Mouse (Mus musculus): ENCODE measurements around the gene Nr6a1. TPM values are rescaled to one million over a fixed set of nuclear protein-coding genes. Genes with fewer than 3 reads are reported as not detected.

Nr6a1 gene
- polyA plus RNA-seq, 1 experiment from 2014 or later = 1.9 TPM

GRCm38 (mm10) chr2:38717436-38717835, 210.1 kb downstream of the Nr6a1 start:
- Histone ChIP-seq H3K4me2 (no peak overlapping the region), H3K36me3 (ENCODE audit: control insufficient read depth, insufficient read depth, low read length) (no peaks in the 10 kb centered on the region), H3K4me1 (ENCODE audit: control insufficient read depth, insufficient read depth, low read length) (peaks cover 12% of the 10 kb centered on the region), H3K4me3 (ENCODE audit: low read depth, low read length) (no peak overlapping the region), H3K27ac (ENCODE audit: low read depth, low read length) (no peak overlapping the region), H3K27me3 (ENCODE audit: control insufficient read depth, insufficient read depth, low read length) (peaks cover 30% of the 10 kb centered on the region), H3K9ac (ENCODE audit: low read depth, low read length) (no peak overlapping the region), H3K9me3 (replicated peaks; ENCODE audit: control insufficient read depth, low read length) (no peaks in the 10 kb centered on the region)
- 67% methylated on average over 2 of the region's 2 CpGs for WGBS (ENCODE audit: insufficient replicate concordance)
- ATAC-seq (replicated peaks; ENCODE audit: insufficient number of reproducible peaks, low FRiP score, low TSS enrichment) = no peak

- no peak for ATAC-seq (replicated peaks; ENCODE audit: insufficient number of reproducible peaks, low FRiP score, low TSS enrichment)
- WGBS (ENCODE audit: insufficient replicate concordance) = 91% methylated on average over 13 of the region's 13 CpGs
Measured at GRCm38 (mm10) chr2:38714324-38714723, 213.2 kb downstream of the Nr6a1 start, which contains the start of gene Nr5a1. Nr5a1 (minus strand) TSS chr2:38714542.

GRCm38 (mm10) chr2:38713596-38713995, 213.9 kb downstream of the Nr6a1 start:
- ATAC-seq (replicated peaks; ENCODE audit: insufficient number of reproducible peaks, low FRiP score, low TSS enrichment) = no peak
- H3K27me3 ChIP-seq (ENCODE audit: control insufficient read depth, insufficient read depth, low read length) = peaks cover 65% of the 10 kb centered on the region
- H3K9ac ChIP-seq (ENCODE audit: low read depth, low read length) = no peak overlapping the region
- H3K4me2 ChIP-seq = no peak overlapping the region
- peaks cover 15% of the 10 kb centered on the region for H3K4me1 ChIP-seq (ENCODE audit: control insufficient read depth, insufficient read depth, low read length)
- H3K27ac ChIP-seq (ENCODE audit: low read depth, low read length) = no peak overlapping the region
- no peaks in the 10 kb centered on the region for H3K36me3 ChIP-seq (ENCODE audit: control insufficient read depth, insufficient read depth, low read length)
- no peaks in the 10 kb centered on the region for H3K9me3 ChIP-seq (replicated peaks; ENCODE audit: control insufficient read depth, low read length)
- no peak overlapping the region for H3K4me3 ChIP-seq (ENCODE audit: low read depth, low read length)
- WGBS (ENCODE audit: insufficient replicate concordance) = 73% methylated on average over 3 of the region's 3 CpGs

More at GRCm38 (mm10) chr2:38714324-38714723, 213.2 kb downstream of the Nr6a1 start, which contains the start of gene Nr5a1:
- H3K36me3 ChIP-seq (ENCODE audit: control insufficient read depth, insufficient read depth, low read length) = no peaks in the 10 kb centered on the region
- peaks cover 22% of the 10 kb centered on the region for H3K4me1 ChIP-seq (ENCODE audit: control insufficient read depth, insufficient read depth, low read length)
- no peak within 1 kb of the TSS for H3K4me2 ChIP-seq
- H3K9me3 ChIP-seq (replicated peaks; ENCODE audit: control insufficient read depth, low read length) = no peaks in the 10 kb centered on the region
- H3K9ac ChIP-seq (ENCODE audit: low read depth, low read length) = no peak within 1 kb of the TSS
- H3K4me3 ChIP-seq (ENCODE audit: low read depth, low read length) = no peak within 1 kb of the TSS
- H3K27me3 ChIP-seq (ENCODE audit: control insufficient read depth, insufficient read depth, low read length) = peaks cover 59% of the 10 kb centered on the region
- no peak within 1 kb of the TSS for H3K27ac ChIP-seq (ENCODE audit: low read depth, low read length)

GRCm38 (mm10) chr2:38712769-38713125, 214.7 kb downstream of the Nr6a1 start:
- no peak overlapping the region for H3K27ac ChIP-seq (ENCODE audit: low read depth, low read length)
- H3K9me3 ChIP-seq (replicated peaks; ENCODE audit: control insufficient read depth, low read length) = no peaks in the 10 kb centered on the region
- peaks cover 73% of the 10 kb centered on the region for H3K27me3 ChIP-seq (ENCODE audit: control insufficient read depth, insufficient read depth, low read length)
- ATAC-seq (replicated peaks; ENCODE audit: insufficient number of reproducible peaks, low FRiP score, low TSS enrichment) = no peak
- 25% methylated on average over 11 of the region's 11 CpGs for WGBS (ENCODE audit: insufficient replicate concordance)
- H3K36me3 ChIP-seq (ENCODE audit: control insufficient read depth, insufficient read depth, low read length) = no peaks in the 10 kb centered on the region
- no peak overlapping the region for H3K4me2 ChIP-seq
- H3K4me1 ChIP-seq (ENCODE audit: control insufficient read depth, insufficient read depth, low read length) = peaks cover 13% of the 10 kb centered on the region
- H3K9ac ChIP-seq (ENCODE audit: low read depth, low read length) = no peak overlapping the region
- H3K4me3 ChIP-seq (ENCODE audit: low read depth, low read length) = no peak overlapping the region

GRCm38 (mm10) chr2:38712076-38712768, 215.3 kb downstream of the Nr6a1 start:
- H3K9me3 ChIP-seq (replicated peaks; ENCODE audit: control insufficient read depth, low read length) = no peaks in the 10 kb centered on the region
- 4% methylated on average over 57 of the region's 58 CpGs for WGBS (ENCODE audit: insufficient replicate concordance)
- H3K27me3 ChIP-seq (ENCODE audit: control insufficient read depth, insufficient read depth, low read length) = peaks cover 78% of the 10 kb centered on the region
- H3K9ac ChIP-seq (ENCODE audit: low read depth, low read length) = no peak overlapping the region
- H3K4me3 ChIP-seq (ENCODE audit: low read depth, low read length) = peak overlapping the region; percentile 34
- no peak for ATAC-seq (replicated peaks; ENCODE audit: insufficient number of reproducible peaks, low FRiP score, low TSS enrichment)
- H3K4me1 ChIP-seq (ENCODE audit: control insufficient read depth, insufficient read depth, low read length) = peaks cover 13% of the 10 kb centered on the region
- peak overlapping the region; percentile 54 for H3K4me2 ChIP-seq
- no peaks in the 10 kb centered on the region for H3K36me3 ChIP-seq (ENCODE audit: control insufficient read depth, insufficient read depth, low read length)
- no peak overlapping the region for H3K27ac ChIP-seq (ENCODE audit: low read depth, low read length)

- Histone ChIP-seq H3K36me3 (ENCODE audit: control insufficient read depth, insufficient read depth, low read length) (no peaks in the 10 kb centered on the region), H3K9ac (ENCODE audit: low read depth, low read length) (no peak overlapping the region), H3K4me1 (ENCODE audit: control insufficient read depth, insufficient read depth, low read length) (peaks cover 13% of the 10 kb centered on the region), H3K4me2 (peak overlapping the region; percentile 54), H3K27me3 (ENCODE audit: control insufficient read depth, insufficient read depth, low read length) (peaks cover 86% of the 10 kb centered on the region), H3K9me3 (replicated peaks; ENCODE audit: control insufficient read depth, low read length) (no peaks in the 10 kb centered on the region), H3K4me3 (ENCODE audit: low read depth, low read length) (peak overlapping the region; percentile 34), H3K27ac (ENCODE audit: low read depth, low read length) (no peak overlapping the region)
- ATAC-seq (replicated peaks; ENCODE audit: insufficient number of reproducible peaks, low FRiP score, low TSS enrichment) = no peak
- 1% methylated on average over 40 of the region's 40 CpGs for WGBS (ENCODE audit: insufficient replicate concordance)
Measured at GRCm38 (mm10) chr2:38711421-38711861, 216.0 kb downstream of the Nr6a1 start.

- Histone ChIP-seq H3K4me3 (ENCODE audit: low read depth, low read length) (peak overlapping the region; percentile 34), H3K27me3 (ENCODE audit: control insufficient read depth, insufficient read depth, low read length) (peaks cover 92% of the 10 kb centered on the region), H3K9me3 (replicated peaks; ENCODE audit: control insufficient read depth, low read length) (no peaks in the 10 kb centered on the region), H3K9ac (ENCODE audit: low read depth, low read length) (no peak overlapping the region), H3K4me2 (peak overlapping the region; percentile 57), H3K27ac (ENCODE audit: low read depth, low read length) (no peak overlapping the region), H3K4me1 (ENCODE audit: control insufficient read depth, insufficient read depth, low read length) (peaks cover 13% of the 10 kb centered on the region), H3K36me3 (ENCODE audit: control insufficient read depth, insufficient read depth, low read length) (no peaks in the 10 kb centered on the region)
- ATAC-seq (replicated peaks; ENCODE audit: insufficient number of reproducible peaks, low FRiP score, low TSS enrichment) = 0 out of 2 replicates have a peak, but pooled peaks have one; percentile 12
- whole genome bisulfite sequencing (ENCODE audit: insufficient replicate concordance) = 1% methylated on average over 75 of the region's 75 CpGs
Measured at GRCm38 (mm10) chr2:38710304-38711241, 216.9 kb downstream of the Nr6a1 start.

GRCm38 (mm10) chr2:38708907-38709688, 218.4 kb downstream of the Nr6a1 start:
- Histone ChIP-seq H3K4me2 (no peak overlapping the region), H3K36me3 (ENCODE audit: control insufficient read depth, insufficient read depth, low read length) (no peaks in the 10 kb centered on the region), H3K9me3 (replicated peaks; ENCODE audit: control insufficient read depth, low read length) (no peaks in the 10 kb centered on the region), H3K27me3 (ENCODE audit: control insufficient read depth, insufficient read depth, low read length) (peaks cover 98% of the 10 kb centered on the region), H3K27ac (ENCODE audit: low read depth, low read length) (no peak overlapping the region), H3K9ac (ENCODE audit: low read depth, low read length) (no peak overlapping the region), H3K4me3 (ENCODE audit: low read depth, low read length) (no peak overlapping the region), H3K4me1 (ENCODE audit: control insufficient read depth, insufficient read depth, low read length) (peaks cover 13% of the 10 kb centered on the region)
- no peak for ATAC-seq (replicated peaks; ENCODE audit: insufficient number of reproducible peaks, low FRiP score, low TSS enrichment)
- 21% methylated on average over 12 of the region's 12 CpGs for WGBS (ENCODE audit: insufficient replicate concordance)

Data from heart, embryonic 11.5 days (tissue).